Mouse (Mus musculus) heart, embryonic 11.5 days (tissue): ENCODE data around the gene Vamp3. TPM values are rescaled to one million over a fixed set of nuclear protein-coding genes. Genes with fewer than 3 reads are reported as not detected.

ENCODE experiments used
- ATAC-seq: fragments of 200-750 bp; cut with Nextera tagmentation; replicated peaks from 2 replicates; pipeline ENCODE4 v1.8.0; 2017; ENCODE audit warnings: moderate library complexity; ENCODE audit not compliant: insufficient number of reproducible peaks, low FRiP score, low TSS enrichment
- H3K27ac ChIP-seq: fragments of 300-500 bp; sonication (generic); 2 replicates; pipeline ENCODE4 v1.5.1; 2014; ENCODE audit warnings: mild to moderate bottlenecking, low read depth, low read length
- H3K27me3 ChIP-seq: fragments of 300-500 bp; sonication (generic); 2 replicates; pipeline ENCODE4 v1.6.1; 2014; ENCODE audit warnings: mild to moderate bottlenecking, low read length, mixed read lengths; ENCODE audit not compliant: control insufficient read depth, insufficient read depth
- H3K36me3 ChIP-seq: fragments of 300-500 bp; sonication (generic); 2 replicates; pipeline ENCODE4 v1.6.1; 2014; ENCODE audit warnings: mild to moderate bottlenecking, low read length, moderate library complexity, mixed read lengths; ENCODE audit not compliant: control insufficient read depth, insufficient read depth
- H3K4me1 ChIP-seq: fragments of 300-500 bp; sonication (generic); 2 replicates; pipeline ENCODE4 v1.6.1; 2014; ENCODE audit warnings: low read length; ENCODE audit not compliant: control insufficient read depth, insufficient read depth
- H3K4me2 ChIP-seq: fragments of 300-500 bp; sonication (generic); 2 replicates; pipeline ENCODE4 v1.6.1; 2014; ENCODE audit warnings: mild to moderate bottlenecking, moderate library complexity
- H3K4me3 ChIP-seq: fragments of 300-500 bp; sonication (generic); 2 replicates; pipeline ENCODE4 v1.5.1; 2014; ENCODE audit warnings: low read depth, low read length
- H3K9ac ChIP-seq: fragments of 300-500 bp; sonication (generic); 2 replicates; pipeline ENCODE4 v1.6.1; 2014; ENCODE audit warnings: mild to moderate bottlenecking, low read depth, low read length, moderate library complexity
- H3K9me3 ChIP-seq: fragments of 300-500 bp; sonication (generic); replicated peaks from 2 replicates; pipeline ENCODE4 v1.6.1; 2016; ENCODE audit warnings: low read length; ENCODE audit not compliant: control insufficient read depth
- WGBS: fragments of 180-500 bp; shearing (Covaris S2); extraction: QIAGEN DNeasy Blood & Tissue Kit; methylation state at CpG from one replicate; pipeline ENCODE4 v1.1.7; 2014; ENCODE audit not compliant: insufficient replicate concordance; 5-methylcytosine and 5-hydroxymethylcytosine counted together
- polyA plus RNA-seq: library from polyadenylated mRNA; unstranded; fragments of >200 nt; fragmentation: Nextera tagmentation; extraction: Ambion mirVana; gene quantifications from 2 replicates; pipeline ENCODE4 v1.2.1, GENCODE M21; 2014

The Vamp3 gene
- polyA plus RNA-seq, 1 experiment from 2014 or later = 102 TPM

GRCm38 (mm10) chr4:151005656-151006318, 52.0 kb downstream of the Vamp3 start:
- no peak for ATAC-seq
- no peaks in the 10 kb centered on the region for H3K27me3 ChIP-seq
- no peak overlapping the region for H3K27ac ChIP-seq
- H3K36me3 ChIP-seq = peaks cover 3% of the 10 kb centered on the region; the same call in 1 of the 2 replicates
- WGBS = 87% methylated on average over 13 of the region's 13 CpGs
- no peak overlapping the region for H3K4me2 ChIP-seq
- H3K4me3 ChIP-seq = no peak overlapping the region
- H3K9me3 ChIP-seq = no peaks in the 10 kb centered on the region
- no peaks in the 10 kb centered on the region for H3K4me1 ChIP-seq
- H3K9ac ChIP-seq = no peak overlapping the region

GRCm38 (mm10) chr4:151001397-151001796, 56.4 kb downstream of the Vamp3 start:
- Histone ChIP-seq H3K36me3 (peaks cover 3% of the 10 kb centered on the region; the same call in 1 of the 2 replicates), H3K9me3 (no peaks in the 10 kb centered on the region), H3K4me3 (no peak overlapping the region), H3K27ac (no peak overlapping the region), H3K9ac (no peak overlapping the region), H3K4me2 (no peak overlapping the region), H3K4me1 (no peaks in the 10 kb centered on the region), H3K27me3 (no peaks in the 10 kb centered on the region)
- no peak for ATAC-seq
- WGBS = 71% methylated on average over 13 of the region's 13 CpGs

- no peak for ATAC-seq
- H3K4me3 ChIP-seq = no peak overlapping the region
- H3K4me2 ChIP-seq = no peak overlapping the region
- H3K27me3 ChIP-seq = no peaks in the 10 kb centered on the region
- no peak overlapping the region for H3K27ac ChIP-seq
- H3K36me3 ChIP-seq = no peaks in the 10 kb centered on the region
- no peaks in the 10 kb centered on the region for H3K4me1 ChIP-seq
- no peak overlapping the region for H3K9ac ChIP-seq
- 87% methylated on average over 9 of the region's 9 CpGs for WGBS
- H3K9me3 ChIP-seq = no peaks in the 10 kb centered on the region
These were observed 59.1 kb downstream of the Vamp3 start for GRCm38 (mm10) chr4:150998626-150999025.

Other genes with a start within 250 kb of the Vamp3 start
- gene Errfi1, start 204.0 kb downstream of the Vamp3 start, polyA plus RNA-seq = 17.0 and 20.7 TPM in 2 replicates
- gene Park7, start 143.5 kb downstream of the Vamp3 start, polyA plus RNA-seq = 360 and 371 TPM in 2 replicates
- gene Tnfrsf9, start 143.4 kb downstream of the Vamp3 start, polyA plus RNA-seq = 0.11 and 0.29 TPM in 2 replicates
- gene Uts2, start 60.9 kb downstream of the Vamp3 start, polyA plus RNA-seq = not detected in 2 replicates
- gene Per3, start 13.3 kb downstream of the Vamp3 start, polyA plus RNA-seq = 6.6 and 6.7 TPM in 2 replicates
- gene Gm13090, start 31.6 kb upstream of the Vamp3 start, polyA plus RNA-seq = 0.21 TPM in 1 of 2 replicates, not detected in the other